Mouse (Mus musculus) C2C12 (cell line): ENCODE data around the gene Fpr-rs3. TPM values are rescaled to one million over a fixed set of nuclear protein-coding genes. Genes with fewer than 3 reads are reported as not detected.

Experiments used
- H3K27me3 ChIP-seq: one replicate; pipeline ENCODE4 v1.6.1; 2011; ENCODE audit not compliant: control insufficient read depth, insufficient read depth, insufficient read length
- H3K36me3 ChIP-seq: one replicate; pipeline ENCODE4 v1.6.1; 2011; ENCODE audit not compliant: control insufficient read depth, insufficient read depth
- H3K4me3 ChIP-seq: one replicate; pipeline ENCODE4 v1.5.1; 2011; ENCODE audit warnings: mild to moderate bottlenecking, control low read depth; ENCODE audit not compliant: poor library complexity, insufficient read depth, severe bottlenecking
- H3K79me2 ChIP-seq: one replicate; pipeline ENCODE4 v1.6.1; 2011; ENCODE audit not compliant: control insufficient read depth, insufficient read depth
- H3K79me3 ChIP-seq: one replicate; pipeline ENCODE4 v1.6.1; 2011; ENCODE audit warnings: low read depth, control low read depth
- H3ac ChIP-seq: one replicate; pipeline ENCODE3; 2011; ENCODE audit warnings: low read depth; ENCODE audit not compliant: control insufficient read depth, insufficient read length
- CEBPB ChIP-seq: IDR thresholded peaks from one replicate; pipeline ENCODE4 v1.6.1; 2011; ENCODE audit warnings: low read depth, mild to moderate bottlenecking, control low read depth, moderate library complexity
- CTCF ChIP-seq: IDR thresholded peaks from one replicate; pipeline ENCODE4 v1.5.1; 2011; ENCODE audit not compliant: control insufficient read depth, insufficient read depth, insufficient read length
- FOSL1 ChIP-seq: IDR thresholded peaks from one replicate; pipeline ENCODE4 v1.8.0; 2011; ENCODE audit warnings: mild to moderate bottlenecking, low read length; ENCODE audit not compliant: poor library complexity, insufficient read depth, severe bottlenecking
- MAX ChIP-seq: IDR thresholded peaks from one replicate; pipeline ENCODE4 v1.6.1; 2011; ENCODE audit warnings: mild to moderate bottlenecking, control low read depth
- MYOD1 ChIP-seq: IDR thresholded peaks from one replicate; pipeline ENCODE4 v1.6.1; 2011; ENCODE audit warnings: low read depth; ENCODE audit not compliant: control insufficient read depth, insufficient read length
- MYOG ChIP-seq: IDR thresholded peaks from one replicate; pipeline ENCODE4 v1.6.1; 2011; ENCODE audit not compliant: control insufficient read depth, insufficient read length; ENCODE audit errors: extremely low read depth
- USF1 ChIP-seq: IDR thresholded peaks from one replicate; pipeline ENCODE4 v1.6.1; 2011; ENCODE audit warnings: low read depth, mild to moderate bottlenecking, control low read depth, moderate library complexity
- long read RNA-seq, 2 experiments: library from polyadenylated mRNA; unstranded; transcript quantifications; one replicate each; pipeline ENCODE4 v2.0.0; 2019 to 2020
- polyA plus RNA-seq: library from polyadenylated mRNA; unstranded; fragments of >200 nt; fragmentation: generic; extraction: Trizol; gene quantifications from one replicate; pipeline ENCODE4 v1.2.1, GENCODE M21; 2012; ENCODE audit warnings: missing spikeins

Fpr-rs3 gene
- not detected for polyA plus RNA-seq
- long read RNA-seq, experiment 1 = 0 reads
- long read RNA-seq, experiment 2 = 0 reads

DNA sequence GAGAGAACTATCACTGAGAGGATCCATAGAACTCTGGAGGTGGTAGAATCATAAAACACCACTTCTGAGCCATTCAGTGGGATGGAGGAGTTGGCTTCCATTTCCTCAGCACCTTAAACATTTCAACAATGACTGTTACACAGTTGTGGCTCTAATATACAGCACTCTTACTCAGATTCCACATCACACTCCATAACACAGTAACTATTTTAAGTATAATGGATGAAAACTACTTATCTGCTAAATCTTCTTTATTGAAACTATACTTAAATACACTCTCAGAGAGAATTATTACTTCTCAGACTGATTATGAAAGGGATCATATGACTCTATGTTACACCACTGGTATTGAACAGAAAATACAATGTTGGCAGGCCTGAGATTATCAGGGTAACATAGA is at the start of gene Fpr-rs3:
Gene Fpr-rs3, minus strand, starts transcription at position 101 of the 400 bp plus-strand sequence.
- Histone ChIP-seq H3ac (no peak within 1 kb of the TSS), H3K27me3 (no peaks in the 10 kb centered on the region), H3K4me3 (no peak within 1 kb of the TSS), H3K36me3 (no peaks in the 10 kb centered on the region), H3K79me2 (no peaks in the 10 kb centered on the region), H3K79me3 (no peaks in the 10 kb centered on the region)
- TF ChIP-seq FOSL1 = no peak
- TF ChIP-seq MAX = no peak
- no peak for TF ChIP-seq CEBPB
- TF ChIP-seq CTCF = no peak
- TF ChIP-seq MYOD1 = no peak
- no peak for TF ChIP-seq MYOG
- no peak for TF ChIP-seq USF1

DNA sequence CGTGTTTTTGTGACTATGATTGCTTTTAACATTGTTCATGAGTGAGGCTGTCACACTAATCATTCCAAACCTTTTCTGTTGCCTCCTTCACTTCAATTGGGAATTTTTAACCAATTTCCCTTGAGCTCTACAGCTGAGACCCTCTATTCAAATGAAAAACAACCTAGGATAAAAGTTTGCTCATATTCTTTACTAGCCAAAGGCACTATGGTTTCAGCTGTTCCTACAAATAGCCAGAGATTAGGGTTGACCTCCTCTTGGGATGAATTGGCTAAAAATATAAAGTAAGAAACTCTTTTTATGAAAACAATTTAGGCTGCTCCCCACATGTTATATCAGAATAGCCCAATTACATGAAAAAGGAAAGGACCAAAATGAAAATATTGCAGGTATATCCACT is 28.4 kb downstream of the Fpr-rs3 start, which contains the start of gene Vmn2r110:
Gene Vmn2r110, minus strand, starts transcription at position 101 of the 400 bp plus-strand sequence.
- no peaks in the 10 kb centered on the region for H3K79me2 ChIP-seq
- H3K79me3 ChIP-seq = no peaks in the 10 kb centered on the region
- no peak within 1 kb of the TSS for H3K4me3 ChIP-seq
- no peak within 1 kb of the TSS for H3ac ChIP-seq
- TF ChIP-seq USF1 (no peak), MYOG (no peak), MAX (no peak), CEBPB (no peak), CTCF (no peak), MYOD1 (no peak), FOSL1 (no peak)
- no peaks in the 10 kb centered on the region for H3K36me3 ChIP-seq
- no peaks in the 10 kb centered on the region for H3K27me3 ChIP-seq

Other genes starting within 250 kb of the Fpr-rs3 start
- not detected for gene Vmn1r224, start 210.7 kb downstream of the Fpr-rs3 start, polyA plus RNA-seq
- gene Vmn2r108, start 143.5 kb downstream of the Fpr-rs3 start, polyA plus RNA-seq = not detected
- not detected for gene Vmn1r225, start 126.7 kb downstream of the Fpr-rs3 start, polyA plus RNA-seq
- gene Vmn2r109, start 60.1 kb downstream of the Fpr-rs3 start, polyA plus RNA-seq = not detected
- gene Vmn2r110, start 28.5 kb downstream of the Fpr-rs3 start, polyA plus RNA-seq = not detected
- not detected for gene Vmn1r226, start 58.0 kb upstream of the Fpr-rs3 start, polyA plus RNA-seq
- gene Vmn1r227, start 105.0 kb upstream of the Fpr-rs3 start, polyA plus RNA-seq = not detected
- gene Vmn1r228, start 161.3 kb upstream of the Fpr-rs3 start, polyA plus RNA-seq = not detected
- not detected for gene Vmn1r229, start 186.7 kb upstream of the Fpr-rs3 start, polyA plus RNA-seq
- not detected for gene Vmn1r230, start 215.6 kb upstream of the Fpr-rs3 start, polyA plus RNA-seq